Mouse (Mus musculus) ovary, postnatal 10 days (tissue): ENCODE measurements around the gene Gm8271.
"Not testable (repeated sequence)": the region's sequence is repeated elsewhere in the genome, so short reads cannot be mapped to it uniquely, and the experiment has no call there.

Experiments
- DNase-seq: peaks from one replicate; pipeline ENCODE4 v3.0.0; 2022; ENCODE audit warnings: low spot score

The Gm8271 gene

DNA sequence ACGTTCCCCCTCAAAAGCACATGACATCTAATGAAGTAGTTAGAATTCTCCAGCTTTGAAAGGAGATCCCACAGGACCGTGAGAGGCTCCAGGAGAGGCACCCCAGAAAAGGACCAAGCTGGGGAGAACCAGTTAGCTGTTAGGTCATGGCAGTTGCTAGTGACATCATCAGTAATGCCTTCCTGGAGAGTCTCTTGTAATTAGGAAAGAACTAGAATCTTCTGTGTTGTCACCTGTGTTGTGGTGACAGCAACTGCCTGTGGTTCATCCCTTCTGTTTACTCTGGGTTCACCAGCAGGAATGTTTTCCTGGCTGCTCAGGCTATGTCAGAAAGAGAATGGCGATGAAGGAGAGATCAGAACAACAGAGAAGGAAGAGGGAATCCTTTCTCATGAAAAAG is at the start of gene Gm8271:
Gene Gm8271 (plus strand): TSS at position 301 of the 400 bp plus-strand sequence.
- not testable (repeated sequence) for DNase-seq

DNA sequence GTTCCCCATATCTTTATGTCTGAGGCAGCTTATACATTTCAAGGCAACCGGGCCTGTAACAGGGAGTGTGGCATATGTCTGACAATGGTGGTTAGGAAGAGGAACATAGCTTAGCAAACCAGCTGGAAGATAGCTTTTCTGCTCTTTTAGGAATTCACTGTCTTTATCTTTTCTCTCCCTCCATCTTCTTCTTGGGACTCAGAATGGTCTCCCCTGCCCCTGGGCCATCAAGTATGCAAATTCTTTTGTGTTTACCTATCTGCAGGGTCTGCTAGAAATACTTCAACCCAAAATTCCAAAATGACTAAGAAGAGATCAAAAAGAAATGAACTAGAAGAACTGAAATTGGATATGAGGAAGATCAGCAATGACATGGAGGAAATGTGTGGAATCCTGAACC is 21.4 kb upstream of the Gm8271 start, which contains the start of gene Gm3317:
Gene Gm3317 (plus strand): TSS at position 301 of the 400 bp plus-strand sequence.
- not testable (repeated sequence) for DNase-seq
